Mouse (Mus musculus) bone marrow macrophage, adult 2 months (primary cell): Measurements from ENCODE around the gene Gm11985. TPM values are rescaled to one million over a fixed set of nuclear protein-coding genes. Genes with fewer than 3 reads are reported as not detected.

Experiments used
- H3K27ac ChIP-seq: 2 replicates; pipeline ENCODE4 v1.5.1; 2012; ENCODE audit warnings: low read depth, low read length; ENCODE audit not compliant: insufficient read depth
- H3K4me1 ChIP-seq: 2 replicates; pipeline ENCODE4 v1.6.1; 2012; ENCODE audit warnings: low read length; ENCODE audit not compliant: control insufficient read depth, insufficient read depth
- H3K4me3 ChIP-seq: 2 replicates; pipeline ENCODE4 v1.5.1; 2012; ENCODE audit warnings: mild to moderate bottlenecking, low read length, moderate library complexity; ENCODE audit not compliant: insufficient read depth
- CTCF ChIP-seq: IDR thresholded peaks from 2 replicates; pipeline ENCODE4 v1.5.1; 2012; ENCODE audit warnings: low read depth, mild to moderate bottlenecking, low read length, moderate library complexity
- POLR2A ChIP-seq: IDR thresholded peaks from 2 replicates; pipeline ENCODE4 v1.6.1; 2012; ENCODE audit warnings: mild to moderate bottlenecking, low read depth, low read length, borderline replicate concordance
- polyA plus RNA-seq: library from polyadenylated mRNA; stranded (reverse); fragments of >200 nt; gene quantifications from 2 replicates; pipeline ENCODE4 v1.2.4, GENCODE M21; 2012; ENCODE audit not compliant: missing spikeins, insufficient read depth, insufficient read length

Gm11985 gene
- polyA plus RNA-seq, 1 experiment, result not detected

DNA sequence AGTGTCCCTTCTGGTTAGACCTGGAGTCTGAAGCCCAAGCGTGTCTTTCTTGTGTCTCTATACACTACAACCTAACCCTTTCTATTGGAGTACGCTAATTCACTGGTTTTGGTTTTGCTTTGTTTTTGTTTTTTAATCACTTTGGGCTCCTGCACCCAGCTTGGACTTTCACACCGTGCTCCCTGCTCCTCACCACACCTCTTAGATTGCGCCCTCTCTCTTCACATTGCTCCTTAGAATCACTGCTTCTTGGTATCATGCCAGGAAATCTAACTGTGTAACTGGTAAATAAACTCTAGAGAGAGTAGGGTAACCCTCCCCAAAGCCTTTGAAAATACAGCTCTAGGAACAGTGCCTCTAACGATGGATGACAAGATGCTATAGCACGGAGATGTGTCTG is 30.2 kb downstream of the Gm11985 start:
- no peak overlapping the region for H3K27ac ChIP-seq
- no peak overlapping the region for H3K4me3 ChIP-seq
- no peak for TF ChIP-seq CTCF
- no peak for TF ChIP-seq POLR2A
- H3K4me1 ChIP-seq, result no peaks in the 10 kb centered on the region

GRCm38 (mm10) chr11:7156427-7156826 is 31.9 kb downstream of the Gm11985 start:
- Histone ChIP-seq H3K4me1 (no peaks in the 10 kb centered on the region), H3K4me3 (no peak overlapping the region), H3K27ac (no peak overlapping the region)
- TF ChIP-seq CTCF (no peak), POLR2A (no peak)

GRCm38 (mm10) chr11:7153081-7153480 is 35.3 kb downstream of the Gm11985 start:
- Histone ChIP-seq H3K4me3 (no peak overlapping the region), H3K4me1 (no peaks in the 10 kb centered on the region), H3K27ac (no peak overlapping the region)
- TF ChIP-seq POLR2A (no peak), CTCF (no peak)

GRCm38 (mm10) chr11:7152371-7152770 is 36.0 kb downstream of the Gm11985 start:
- Histone ChIP-seq H3K4me1 (no peaks in the 10 kb centered on the region), H3K4me3 (no peak overlapping the region), H3K27ac (no peak overlapping the region)
- no peak for TF ChIP-seq CTCF
- TF ChIP-seq POLR2A, result no peak

DNA sequence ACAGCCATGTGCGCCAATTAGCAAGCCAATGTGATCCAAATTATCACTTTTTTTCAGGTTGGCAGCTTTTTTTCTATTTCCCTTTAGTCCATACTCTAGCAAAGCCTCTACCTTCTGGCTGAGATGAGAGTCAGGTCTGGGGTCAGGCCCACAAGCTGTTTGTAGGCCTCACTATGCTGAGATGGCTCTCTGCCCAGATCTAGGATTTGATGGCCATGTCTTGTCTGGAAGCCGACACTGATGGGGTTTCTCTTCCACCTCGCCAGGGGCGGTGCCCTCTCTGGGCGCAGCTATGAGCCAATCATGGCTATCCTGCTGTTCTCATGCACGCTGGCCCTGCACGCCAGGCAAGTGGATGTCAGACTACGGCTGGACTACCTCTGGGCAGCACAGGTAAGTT is 37.9 kb downstream of the Gm11985 start:
- Histone ChIP-seq H3K4me3 (no peak overlapping the region), H3K27ac (no peak overlapping the region), H3K4me1 (no peaks in the 10 kb centered on the region)
- TF ChIP-seq POLR2A (no peak), CTCF (no peak)

- no peak overlapping the region for H3K4me3 ChIP-seq
- TF ChIP-seq CTCF (no peak), POLR2A (no peak)
- H3K27ac ChIP-seq, result no peak overlapping the region
- H3K4me1 ChIP-seq, result no peaks in the 10 kb centered on the region
Measured at GRCm38 (mm10) chr11:7149471-7149870, 38.9 kb downstream of the Gm11985 start.

- Histone ChIP-seq H3K4me1 (no peaks in the 10 kb centered on the region), H3K27ac (no peak overlapping the region), H3K4me3 (no peak overlapping the region)
- TF ChIP-seq POLR2A (no peak), CTCF (no peak)
Measured at GRCm38 (mm10) chr11:7147945-7148344, 40.4 kb downstream of the Gm11985 start.

DNA sequence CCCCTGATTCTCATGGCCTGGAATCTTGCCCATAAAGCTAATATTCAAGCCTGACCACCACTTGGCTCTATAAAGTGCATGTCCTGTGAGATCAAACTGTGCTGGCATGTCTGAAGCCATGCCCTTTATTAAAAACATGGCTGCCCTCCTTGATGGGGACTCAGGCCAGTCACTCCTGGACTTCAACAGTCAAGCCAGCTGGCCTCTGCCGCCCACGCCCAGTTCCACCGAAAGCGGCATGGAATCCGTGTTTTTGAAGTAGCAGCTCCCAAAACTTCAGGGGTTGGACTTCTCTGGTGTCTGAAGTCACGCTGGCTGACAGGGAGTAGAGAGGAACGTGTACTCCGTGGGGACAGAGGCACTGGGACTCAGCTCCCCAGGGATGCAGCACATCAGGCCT is 40.8 kb downstream of the Gm11985 start:
- TF ChIP-seq CTCF (no peak), POLR2A (no peak)
- no peak overlapping the region for H3K4me3 ChIP-seq
- no peaks in the 10 kb centered on the region for H3K4me1 ChIP-seq
- no peak overlapping the region for H3K27ac ChIP-seq

GRCm38 (mm10) chr11:7145221-7145620 is 43.1 kb downstream of the Gm11985 start:
- no peak overlapping the region for H3K4me3 ChIP-seq
- no peak overlapping the region for H3K27ac ChIP-seq
- TF ChIP-seq CTCF (no peak), POLR2A (no peak)
- no peaks in the 10 kb centered on the region for H3K4me1 ChIP-seq

DNA sequence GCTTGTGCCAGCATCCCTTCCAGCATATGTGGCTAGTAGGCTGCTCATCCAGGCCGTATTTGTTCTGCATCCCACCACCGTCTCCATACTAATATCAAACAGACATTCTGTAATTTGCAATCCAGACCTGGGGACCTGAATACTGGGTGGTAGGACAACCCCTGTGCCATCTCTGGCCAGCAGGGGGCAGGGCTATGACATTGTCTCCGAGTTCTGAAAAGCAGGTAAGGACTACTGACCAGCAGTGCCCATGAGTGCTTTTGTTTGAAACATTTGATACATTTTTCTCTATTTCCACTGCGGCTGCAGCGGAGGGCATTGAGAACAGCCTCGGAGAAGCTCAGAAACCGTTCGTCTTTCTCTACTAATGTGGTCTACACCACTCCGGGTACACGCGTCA is 44.0 kb downstream of the Gm11985 start:
- H3K4me3 ChIP-seq, result no peak overlapping the region
- H3K27ac ChIP-seq, result no peak overlapping the region
- no peak for TF ChIP-seq POLR2A
- no peak for TF ChIP-seq CTCF
- no peaks in the 10 kb centered on the region for H3K4me1 ChIP-seq

DNA sequence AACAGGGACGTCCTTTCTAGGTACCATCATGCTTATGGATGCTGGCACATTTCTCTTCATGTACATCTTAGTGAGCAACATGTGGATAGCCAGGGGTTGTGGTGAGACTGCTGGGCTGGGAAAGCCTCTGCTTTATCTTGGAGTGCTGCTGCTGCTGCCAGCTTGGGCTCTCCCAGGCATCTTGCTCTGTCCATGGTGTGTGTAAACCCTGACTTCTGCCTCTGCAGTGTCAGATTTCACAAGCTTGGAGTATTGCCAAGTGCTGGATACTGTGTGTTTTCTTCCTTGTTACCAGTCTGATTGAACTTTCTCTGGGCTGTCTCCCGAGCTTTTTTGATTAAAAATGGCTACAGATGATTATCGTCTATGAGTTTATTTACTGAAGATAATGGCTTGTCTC is 45.6 kb downstream of the Gm11985 start:
- Histone ChIP-seq H3K27ac (no peak overlapping the region), H3K4me3 (no peak overlapping the region), H3K4me1 (no peaks in the 10 kb centered on the region)
- TF ChIP-seq POLR2A, result no peak
- no peak for TF ChIP-seq CTCF
